Mouse (Mus musculus) cerebellum, adult (tissue): ENCODE measurements around the gene Lgals1.
A peak's percentile ranks its signal among the peaks of the same experiment; 100 is the strongest.
"Not testable (repeated sequence)": the region's sequence is repeated elsewhere in the genome, so short reads cannot be mapped to it uniquely, and the experiment has no call there.

ENCODE experiments used
- ATAC-seq: cut with Nextera tagmentation; 2 replicates; pipeline ENCODE4 v1.9.2; 2017; ENCODE audit warnings: mild to moderate bottlenecking, moderate library complexity, mixed read lengths; ENCODE audit not compliant: insufficient number of reproducible peaks, low FRiP score, low TSS enrichment

The Lgals1 gene

DNA sequence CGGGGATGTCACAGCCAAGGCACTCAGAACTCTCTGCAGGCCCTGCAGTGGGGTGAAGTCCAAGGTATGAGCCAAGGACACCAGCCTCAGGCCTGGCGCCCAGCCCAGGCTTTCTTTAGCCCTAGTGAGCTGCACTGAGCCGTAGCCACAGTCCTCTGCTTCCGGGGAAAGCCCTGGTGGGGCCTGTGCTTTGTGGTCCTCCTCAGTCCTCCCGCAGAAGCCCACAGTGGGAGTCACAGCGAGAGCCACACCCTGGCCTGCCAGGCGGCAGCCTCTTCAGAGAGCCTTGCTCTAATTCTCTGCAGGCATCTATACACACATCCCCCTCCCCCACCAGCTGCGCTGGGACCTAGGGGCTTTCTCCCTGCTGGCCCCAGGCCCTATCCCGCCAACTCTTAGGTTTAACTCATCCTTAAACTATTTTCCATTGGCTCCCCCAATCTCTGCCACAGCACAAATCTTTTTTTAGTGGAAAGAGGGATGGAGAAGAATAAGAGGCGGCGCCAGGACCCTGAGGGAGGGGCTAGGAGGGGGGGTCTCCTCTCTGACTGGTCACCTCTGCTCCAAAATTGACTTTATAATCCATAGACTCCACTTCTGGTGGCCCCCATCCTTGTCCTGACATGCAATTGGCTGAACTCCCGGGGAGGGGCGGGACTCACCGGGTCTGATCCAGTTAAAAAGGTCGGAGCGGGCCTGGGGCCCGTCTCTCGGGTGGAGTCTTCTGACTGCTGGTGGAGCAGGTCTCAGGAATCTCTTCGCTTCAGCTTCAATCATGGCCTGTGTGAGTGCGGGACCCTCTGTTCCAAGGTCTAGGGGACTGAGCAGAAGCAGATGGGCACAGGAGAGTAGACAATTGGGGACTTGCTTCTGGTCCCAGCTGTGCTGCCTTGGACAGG, at the start of gene Lgals1:
Gene Lgals1 (plus strand): TSS at position 705 of the 899 bp plus-strand sequence.
- peak; percentile 71; the same call in 1 of the 2 replicates for ATAC-seq

DNA sequence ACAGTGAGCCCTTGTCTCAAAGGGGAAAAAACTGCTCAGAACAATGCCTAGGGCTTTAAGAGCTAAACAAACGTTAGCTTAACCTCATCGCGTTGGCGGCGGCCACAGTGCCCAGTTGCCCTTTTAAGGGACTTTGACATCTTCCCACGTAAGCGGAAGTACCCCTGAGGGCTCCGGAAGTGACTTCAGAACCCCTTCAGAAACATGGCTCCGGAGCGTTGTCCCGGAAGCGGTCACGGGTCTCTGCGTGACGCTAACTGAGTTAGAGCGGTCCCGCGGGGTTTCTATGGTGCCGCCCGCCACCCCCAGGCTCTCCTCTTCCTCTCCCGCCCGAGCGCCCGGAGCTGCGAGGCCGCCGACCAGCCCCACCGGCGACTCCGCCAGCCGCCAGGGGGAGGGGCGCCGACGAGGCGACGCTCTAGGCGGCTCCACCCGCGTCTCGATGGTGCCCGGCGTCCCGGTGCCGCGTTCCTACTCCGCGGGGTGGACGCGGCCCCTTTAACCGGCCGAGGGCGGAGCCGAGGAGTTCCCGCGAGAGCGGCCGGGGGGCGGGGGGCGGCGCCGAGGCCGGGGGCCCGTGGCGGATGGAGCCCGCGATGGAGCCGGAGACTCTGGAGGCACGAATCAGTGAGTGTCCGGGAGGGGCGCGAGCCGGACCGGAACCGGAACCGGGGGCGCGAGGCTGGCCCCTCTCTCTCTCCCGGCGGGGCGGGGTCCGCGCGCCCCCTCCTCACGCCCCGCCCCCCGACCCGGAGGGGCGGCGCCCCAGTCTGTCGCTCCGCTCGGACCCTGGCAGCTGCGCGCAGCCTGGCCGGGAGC, 49.3 kb upstream of the Lgals1 start, which contains the start of gene Gga1:
Gene Gga1 (plus strand): TSS at position 200 of the 819 bp plus-strand sequence.
- peak; percentile 84 for ATAC-seq

DNA sequence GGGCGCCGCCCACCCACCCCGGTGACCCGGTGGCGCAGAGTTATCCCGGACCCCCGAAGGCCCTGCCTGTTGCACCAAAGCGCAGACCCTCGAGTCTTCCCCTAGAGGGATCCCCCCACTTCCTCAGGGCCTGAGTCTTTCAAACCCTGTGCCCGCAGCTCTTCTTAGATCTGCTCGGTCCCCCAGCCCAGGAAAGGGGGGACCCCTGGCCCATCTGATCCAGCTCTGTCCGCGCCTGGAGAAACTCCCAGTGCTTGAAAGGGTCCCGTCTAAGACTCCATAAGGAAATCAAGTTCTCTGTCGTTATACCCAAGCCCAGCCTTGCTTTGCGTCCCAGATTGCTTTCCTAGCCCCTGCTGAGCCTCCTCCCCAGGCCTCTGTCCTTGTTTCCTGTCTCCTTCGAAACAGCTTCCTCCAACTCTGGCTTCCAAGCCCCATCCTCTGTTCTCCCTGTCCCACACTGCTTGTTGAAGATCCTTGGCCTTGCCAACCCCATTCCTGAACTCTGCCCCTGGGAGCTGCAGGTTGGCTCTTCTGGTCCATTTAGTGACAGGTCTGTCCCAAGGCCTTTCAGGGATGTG, 48.6 kb upstream of the Lgals1 start:
- peak; percentile 5; the same call in 1 of the 2 replicates for ATAC-seq

DNA sequence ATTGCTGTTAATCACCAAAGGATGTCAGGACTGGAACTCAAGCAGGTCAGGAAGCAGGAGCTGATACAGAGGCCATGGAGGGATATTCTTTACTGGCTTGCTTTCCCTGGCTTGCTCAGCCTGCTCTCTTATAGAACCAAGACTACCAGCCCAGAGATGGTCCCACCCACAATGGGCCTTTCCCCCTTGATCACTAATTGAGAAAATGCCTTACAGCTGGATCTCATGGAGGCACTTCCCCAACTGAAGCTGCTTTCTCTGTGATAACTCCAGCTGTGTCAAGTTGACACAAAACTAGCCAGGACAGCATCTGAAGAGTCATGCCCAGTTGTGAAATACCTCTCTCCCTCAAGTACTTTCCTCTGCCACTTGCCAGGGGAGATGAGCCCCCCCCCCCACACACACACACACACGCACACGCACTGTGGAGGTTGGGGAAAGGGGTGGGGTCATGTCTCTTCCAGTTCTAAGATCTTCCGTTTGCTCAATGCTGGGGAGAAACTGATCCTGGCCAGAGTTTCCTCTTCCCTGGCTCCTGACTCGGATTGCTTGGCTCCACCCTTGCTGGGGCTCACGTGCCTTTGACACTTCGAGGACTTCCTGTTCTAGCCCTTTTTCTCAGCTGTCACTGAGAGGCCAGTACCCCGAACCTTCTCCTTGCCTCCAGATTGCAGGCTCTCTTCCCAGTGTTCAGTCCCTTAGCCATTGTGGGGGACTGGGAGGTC, 47.6 kb upstream of the Lgals1 start:
- not testable (repeated sequence) for ATAC-seq

DNA sequence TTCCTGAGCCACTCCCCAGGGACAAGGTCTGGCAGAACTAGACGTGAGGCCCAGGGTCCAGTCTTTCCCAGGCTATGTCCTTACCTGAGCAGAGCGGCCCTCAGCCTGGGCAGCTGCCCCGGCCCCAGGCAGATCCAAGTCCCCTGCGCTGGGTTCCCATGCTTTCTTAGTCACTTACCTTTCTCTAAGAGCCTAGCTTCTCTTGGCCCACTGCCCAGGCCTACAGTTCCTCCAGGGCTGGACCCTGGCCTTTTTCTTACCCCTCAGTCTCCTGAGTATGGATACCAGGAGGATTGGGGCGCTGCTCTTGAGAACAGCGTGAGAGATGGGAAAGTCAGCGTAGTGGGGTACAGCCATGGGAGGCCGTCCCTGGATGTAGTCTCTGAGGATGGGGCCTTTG, 46.1 kb upstream of the Lgals1 start:
- ATAC-seq, result no peak

DNA sequence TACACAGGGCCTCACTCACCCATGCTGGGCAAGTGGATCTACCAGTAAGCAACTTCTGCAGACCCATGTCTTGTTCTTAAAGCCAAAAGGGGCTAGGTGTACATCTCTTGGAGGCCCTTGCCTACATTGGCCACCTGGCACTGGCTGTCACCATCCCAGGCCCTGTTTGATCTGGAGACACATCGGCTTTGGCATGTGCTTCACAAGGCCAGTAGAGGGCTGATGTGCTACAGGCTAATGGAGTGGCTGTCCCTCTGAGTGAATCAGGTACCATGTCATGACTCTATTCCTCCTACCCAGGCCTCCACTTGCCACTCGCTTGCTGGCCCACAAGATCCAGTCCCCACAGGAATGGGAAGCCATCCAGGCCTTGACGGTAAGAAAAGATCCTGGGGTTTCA, 44.7 kb upstream of the Lgals1 start:
- ATAC-seq, result no peak

DNA sequence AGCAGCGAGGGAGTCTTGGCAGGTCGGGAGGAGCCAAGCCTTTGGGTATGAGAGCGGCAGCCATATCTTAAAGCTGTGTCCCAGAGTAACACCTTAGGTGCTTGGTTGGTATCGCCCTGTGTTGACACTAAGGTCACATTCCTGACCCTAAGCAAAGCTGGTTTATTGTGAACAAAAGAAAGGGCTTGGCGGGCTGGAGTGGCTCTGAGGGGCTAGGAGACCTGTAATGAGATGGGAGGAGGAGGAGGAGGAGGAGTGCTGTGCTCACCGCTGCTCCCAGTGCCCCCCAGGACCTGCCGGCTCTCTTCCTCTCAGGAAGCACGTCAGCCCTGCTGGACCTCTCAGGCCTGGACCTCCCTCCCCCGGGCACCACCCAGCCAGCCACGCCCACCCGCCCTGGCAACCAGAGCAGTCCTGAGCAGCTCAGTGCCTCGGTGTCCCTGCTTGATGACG, 37.1 kb upstream of the Lgals1 start:
- no peak for ATAC-seq

DNA sequence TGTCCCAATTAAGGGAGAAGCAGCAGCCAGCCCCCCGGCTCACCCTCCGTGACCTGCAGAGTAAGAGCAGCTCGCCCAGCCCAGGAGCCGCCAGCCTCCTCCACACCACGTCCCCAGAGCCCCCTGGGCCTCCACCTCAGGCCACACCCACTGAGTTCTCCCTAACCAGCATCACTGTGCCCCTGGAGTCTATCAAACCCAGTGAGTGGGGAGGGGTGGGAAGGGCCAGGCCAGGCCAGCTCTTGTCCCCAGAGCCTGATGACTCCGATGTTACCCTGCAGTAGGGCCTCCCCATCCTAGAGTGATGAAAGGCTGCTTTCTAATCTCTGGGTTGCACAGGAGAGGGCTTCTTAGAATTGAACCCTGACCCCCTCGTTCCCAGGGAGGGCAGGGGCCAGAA, 34.1 kb upstream of the Lgals1 start:
- ATAC-seq, result no peak

DNA sequence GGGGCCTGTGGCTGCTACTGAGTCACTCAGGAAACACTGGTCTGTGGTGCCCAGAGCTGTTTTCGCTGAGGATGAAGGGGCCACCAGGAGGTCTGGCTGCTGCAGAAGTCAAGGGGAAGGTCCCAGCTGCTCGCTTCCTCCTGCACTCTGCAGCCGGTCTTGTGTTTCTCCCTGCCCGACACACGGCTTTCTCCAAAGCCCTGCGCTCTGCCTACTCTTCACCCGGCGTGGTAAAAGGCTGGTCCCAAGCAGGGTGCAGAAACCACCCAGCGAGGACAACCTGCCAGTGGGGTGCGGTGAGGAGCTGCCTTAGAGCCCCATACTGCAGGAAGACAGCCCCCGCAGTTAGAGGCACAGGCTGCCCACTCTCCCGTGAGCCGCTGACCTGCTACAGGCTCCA, 31.8 kb upstream of the Lgals1 start:
- no peak for ATAC-seq

DNA sequence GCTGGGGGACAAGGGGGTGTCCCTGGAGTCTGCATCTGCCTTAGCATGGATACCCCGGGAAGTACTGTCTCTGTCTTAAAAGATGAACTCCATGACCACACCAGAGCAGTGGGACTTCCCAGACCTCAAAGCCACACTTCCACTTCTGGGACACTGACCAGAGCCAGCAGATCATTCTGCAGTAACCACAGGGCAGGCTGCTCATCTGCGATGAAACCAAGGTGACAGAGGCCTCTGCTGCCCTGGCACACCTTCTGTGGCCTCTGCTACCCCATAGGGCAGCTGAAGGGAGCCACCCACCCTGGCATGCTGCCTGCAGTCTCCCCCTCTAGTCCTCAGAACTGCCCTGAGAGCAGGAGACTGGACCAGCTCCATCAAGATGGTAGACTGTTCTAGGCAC, 30.8 kb upstream of the Lgals1 start:
- no peak for ATAC-seq

DNA sequence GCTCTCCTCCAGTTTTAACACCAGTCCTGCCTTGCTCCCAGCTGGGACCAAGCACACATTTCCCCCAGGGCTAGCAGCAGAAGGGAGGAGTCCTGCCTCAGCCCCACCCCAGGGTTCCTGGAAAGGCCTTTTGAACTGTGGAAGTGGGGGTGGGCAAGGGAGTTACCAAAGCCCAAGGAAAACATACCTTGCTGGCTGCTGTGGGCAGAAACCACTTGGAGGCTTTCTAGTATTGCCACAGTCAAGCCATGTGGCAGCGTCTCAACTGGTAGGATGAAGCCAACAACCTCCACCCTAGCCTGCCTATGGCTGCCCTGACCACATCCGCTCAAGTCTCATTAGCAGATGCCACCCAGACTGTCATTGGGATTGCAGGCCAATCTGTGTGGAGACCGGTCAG, 30.4 kb upstream of the Lgals1 start:
- no peak for ATAC-seq

DNA sequence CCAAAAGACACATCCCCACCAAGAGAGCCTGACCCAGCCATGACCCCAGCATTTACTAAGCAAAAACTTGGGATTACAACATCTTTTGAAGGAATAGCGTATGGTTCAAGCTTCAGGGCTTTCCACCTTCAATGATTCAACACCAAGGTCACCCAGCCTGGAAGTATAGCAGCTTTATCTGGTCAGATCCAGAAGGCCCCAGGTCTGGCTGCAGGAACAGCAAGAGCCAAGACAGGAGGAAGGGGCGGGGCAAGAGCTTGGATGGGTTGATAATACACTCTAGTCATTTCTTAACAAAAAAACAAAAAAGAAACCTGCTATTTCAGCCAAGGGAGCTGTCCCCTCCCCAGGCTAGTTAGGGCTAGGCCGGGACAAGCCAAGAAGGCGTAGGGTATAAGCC, 29.0 kb upstream of the Lgals1 start:
- ATAC-seq, result no peak

DNA sequence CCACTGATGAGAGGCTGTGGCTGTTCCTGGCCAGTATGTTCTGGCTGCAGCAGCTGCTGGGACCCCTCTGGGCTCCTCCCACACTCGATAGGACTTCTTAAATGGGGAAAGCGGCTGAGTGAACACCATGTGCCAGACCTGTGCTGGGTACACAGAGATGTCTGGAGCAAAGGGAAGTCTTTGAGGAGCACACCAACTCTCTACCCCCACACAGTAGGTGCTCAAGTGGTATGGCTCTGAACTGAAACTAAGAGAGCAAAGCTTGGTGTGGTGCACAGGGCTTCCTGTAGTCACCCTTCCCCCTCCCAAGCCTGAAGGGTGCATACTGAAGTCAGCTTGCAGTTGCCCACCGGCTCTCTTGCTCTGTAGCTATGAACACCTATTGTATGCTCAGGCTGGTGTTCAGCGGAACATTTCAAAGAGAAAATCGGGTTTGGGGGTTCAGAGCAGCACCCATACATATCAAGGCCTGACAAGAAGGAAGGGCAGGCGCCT, 28.0 kb upstream of the Lgals1 start:
- no peak for ATAC-seq

DNA sequence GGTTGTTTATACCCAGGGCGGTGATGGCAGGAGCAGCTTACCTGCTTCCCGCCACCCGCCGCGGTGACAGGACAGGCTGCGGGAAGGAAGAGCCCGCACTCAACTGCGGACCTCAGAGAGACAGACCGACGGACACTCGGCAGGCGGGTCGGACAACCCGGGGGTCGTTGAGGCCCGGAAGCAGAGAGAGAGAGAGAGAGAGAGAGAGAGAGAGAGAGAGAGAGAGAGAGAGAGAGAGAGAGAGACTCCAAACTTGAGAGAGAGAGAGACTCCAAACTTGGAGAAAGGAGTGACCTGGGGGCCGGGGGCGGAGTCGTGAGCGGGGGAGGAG, 27.2 kb upstream of the Lgals1 start, which contains the start of gene Gm49510:
Gene Gm49510 (plus strand): TSS at position 259 of the 331 bp plus-strand sequence.
- ATAC-seq, result no peak

DNA sequence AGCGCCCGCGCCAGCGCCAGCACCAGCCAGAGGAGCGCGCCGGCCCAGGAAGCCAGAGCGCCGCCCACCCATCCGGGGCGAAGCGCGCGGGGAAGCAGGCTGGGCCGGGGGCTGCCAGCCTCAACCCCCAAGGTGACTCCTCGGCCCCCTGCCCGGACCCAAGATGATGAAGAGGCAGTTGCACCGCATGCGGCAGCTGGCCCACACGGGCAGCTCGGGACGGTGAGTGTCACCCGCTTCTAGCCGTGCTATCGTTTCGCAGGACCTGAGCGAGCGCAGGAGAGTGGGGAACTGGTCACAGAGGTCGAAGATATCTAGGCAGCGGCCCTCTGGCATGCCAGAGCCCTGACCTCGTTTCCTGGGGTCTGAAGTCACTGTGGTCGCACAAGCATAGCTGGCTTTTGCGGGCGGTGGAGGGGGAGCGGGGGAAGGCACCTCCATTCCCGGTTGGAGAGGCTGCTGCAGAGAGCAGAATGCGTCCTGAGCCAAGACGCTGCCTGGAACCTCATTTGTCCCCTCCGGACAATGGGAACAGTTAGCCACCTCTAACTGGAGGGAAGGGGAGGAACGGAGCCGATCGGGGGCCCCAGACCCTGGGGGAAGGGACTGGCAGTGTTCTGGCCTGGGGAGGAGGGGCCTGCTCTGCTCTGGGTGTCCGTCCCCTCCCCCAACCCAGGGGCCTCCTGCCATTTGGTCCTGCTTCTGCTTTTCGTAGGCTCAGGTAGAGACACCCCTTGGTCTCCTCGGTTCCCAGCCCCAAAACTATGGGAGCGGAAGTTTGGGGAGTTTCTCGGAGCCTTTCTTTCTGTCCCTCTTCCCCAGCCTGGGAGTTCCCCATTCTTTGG, 26.6 kb upstream of the Lgals1 start, which contains the start of gene Sh3bp1:
Gene Sh3bp1 (plus strand): TSS at position 29 of the 845 bp plus-strand sequence.
- ATAC-seq, result no peak

DNA sequence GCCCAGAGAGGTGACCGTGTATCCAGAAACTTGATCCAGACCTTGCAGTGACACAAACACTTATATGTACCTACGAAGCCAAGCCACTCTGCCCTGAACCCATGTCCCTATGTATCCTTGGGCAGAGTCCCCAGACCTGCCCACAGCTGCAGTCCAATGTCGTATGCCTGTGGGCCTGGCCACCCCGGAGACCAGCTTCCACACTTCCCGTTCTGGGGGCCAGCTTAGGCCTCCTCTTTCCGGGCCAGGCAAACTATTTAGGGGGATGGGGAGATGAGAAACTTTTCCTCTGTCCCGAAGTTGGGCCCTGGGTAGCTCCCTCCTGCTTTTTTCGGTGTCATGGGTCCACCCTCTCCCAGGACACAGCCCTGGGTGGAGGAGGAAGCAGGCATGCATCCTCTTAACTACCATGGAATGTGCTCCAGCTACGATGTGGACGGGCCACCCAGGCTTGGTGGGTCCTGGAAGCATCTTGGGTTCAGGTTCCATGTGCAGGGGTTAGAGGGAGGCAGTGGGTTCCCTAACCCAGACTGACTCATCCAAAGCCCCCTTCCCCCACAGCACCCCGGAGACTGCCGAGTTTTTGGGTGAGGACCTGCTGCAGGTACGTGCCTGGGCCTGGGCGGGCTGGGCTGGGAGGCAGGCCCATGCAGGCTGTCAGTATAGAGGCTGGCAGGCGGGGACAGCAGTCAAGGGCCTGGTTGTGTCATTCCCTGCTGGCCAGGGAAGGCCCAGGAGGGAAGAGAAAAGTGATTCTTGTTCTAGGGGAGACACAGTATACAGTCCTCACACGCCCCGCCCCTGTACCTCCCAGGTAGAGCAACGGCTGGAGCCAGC, 25.7 kb upstream of the Lgals1 start:
- no peak for ATAC-seq

DNA sequence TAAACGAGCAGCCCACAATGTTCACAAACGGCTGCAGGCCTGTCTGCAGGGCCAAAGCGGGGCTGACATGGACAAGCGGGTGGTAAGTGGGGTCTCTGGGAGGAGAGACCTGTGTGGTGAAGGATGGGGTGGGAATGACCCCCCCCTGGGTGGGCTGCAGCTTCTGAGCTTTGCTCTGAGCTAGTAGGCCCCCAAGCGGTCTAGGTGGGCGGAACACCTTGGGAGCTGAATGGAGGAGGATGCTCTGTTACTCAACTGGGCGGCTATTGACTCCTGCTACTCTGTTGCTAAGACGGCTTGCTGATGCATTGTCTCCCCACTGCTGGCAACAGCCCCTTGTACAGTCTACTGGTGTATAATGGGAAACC, 25.1 kb upstream of the Lgals1 start:
- no peak for ATAC-seq

DNA sequence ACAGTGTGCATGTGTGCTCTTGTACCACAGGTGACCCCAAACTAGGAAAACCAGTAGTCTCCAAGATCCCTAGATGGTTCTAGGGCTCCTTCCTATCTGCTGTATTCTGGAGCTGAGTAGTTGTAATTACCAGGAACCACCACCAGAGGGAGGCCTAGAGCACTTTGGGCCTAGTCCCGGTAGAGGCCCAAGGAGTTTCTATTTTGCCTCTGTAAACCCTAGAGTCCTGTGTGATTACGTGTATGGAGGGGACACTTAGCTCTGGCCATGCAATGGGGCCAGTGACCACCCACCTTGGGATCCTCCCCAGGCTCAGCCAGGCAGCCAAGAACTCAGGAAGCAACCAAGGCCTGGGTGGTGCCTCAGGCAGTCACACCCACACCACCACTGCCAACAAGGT, 23.3 kb upstream of the Lgals1 start:
- ATAC-seq, result 0 out of 2 replicates have a peak, but pooled peaks have one; percentile 22
